Mouse (Mus musculus) Patski (cell line): ENCODE data around the gene Cog2. TPM values are rescaled to one million over a fixed set of nuclear protein-coding genes. Genes with fewer than 3 reads are reported as not detected.

ENCODE experiments used
- ATAC-seq: fragments of 100-300 bp; one replicate; pipeline ENCODE4 v1.8.0; 2021
- CTCF ChIA-PET: fragments of 350-600 bp; sonication (Branson Sonifier 250); formaldehyde crosslinking; loops from one replicate; lab custom pipeline; 2022; ENCODE audit warnings: inconsistent platforms; lab: Charles Lee
- POLR2A ChIA-PET: fragments of 350-600 bp; sonication (Branson Sonifier 250); formaldehyde crosslinking; loops from one replicate; lab custom pipeline; 2022; ENCODE audit warnings: antibody characterized with exemption, inconsistent platforms; lab: Charles Lee
- DNase-seq: peaks from one replicate; pipeline ENCODE4 v3.0.0-alpha.2; 2011; ENCODE audit warnings: low read depth, low spot score
- H3K27me3 ChIP-seq: fragments of 371-371 bp; one replicate; pipeline ENCODE4 v1.5.1; 2021
- CTCF ChIP-seq: fragments of 100-300 bp; IDR thresholded peaks from one replicate; pipeline ENCODE4 v1.5.1; 2021
- in situ Hi-C: fragments of 300-500 bp; cut with MboI; formaldehyde crosslinking; loops from 3 replicates; pipeline ENCODE4 v1.11.1; 2018; ENCODE audit warnings: low pct_unique_long_range_greater_than_20kb, mixed read lengths
- polyA plus RNA-seq: library from polyadenylated mRNA; unstranded; gene quantifications from one replicate; pipeline ENCODE4 v1.2.3, GENCODE M21; 2021

The Cog2 gene
- polyA plus RNA-seq, 1 experiment from 2014 or later: 41.6 TPM

DNA sequence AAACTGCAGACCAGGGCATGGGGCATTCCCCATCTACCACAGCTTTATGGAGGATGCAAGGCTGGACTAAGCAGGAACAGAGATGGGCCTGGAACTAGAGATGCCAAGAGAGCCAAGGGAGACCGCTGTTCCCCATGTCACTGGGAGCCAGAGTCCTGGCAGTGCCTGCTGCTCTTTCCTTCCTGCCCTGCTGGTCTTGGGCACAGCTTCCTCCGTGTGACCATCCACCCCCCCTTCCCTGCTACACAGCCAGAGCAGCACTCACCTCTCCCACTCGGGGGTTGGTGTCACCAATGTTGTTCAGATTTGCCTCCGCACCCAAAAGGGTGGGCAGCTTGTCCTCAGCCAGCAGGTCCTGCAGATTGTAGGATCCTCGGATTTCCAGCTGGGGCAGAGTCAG lies 36.9 kb downstream of the Cog2 start:
- ChIA-PET CTCF (interaction anchor here (1.5 kb wide), 1 partner anchor 16 kb away, joined by 6 read pairs; no protein-coding TSS in a partner anchor), POLR2A (interaction anchor here (0.7 kb wide), 1 partner anchor 29 kb away, joined by 3 read pairs; no protein-coding TSS in a partner anchor)
- no peak for ATAC-seq
- no peak for DNase-seq
- no peaks in the 10 kb centered on the region for H3K27me3 ChIP-seq
- in situ Hi-C loops: no loop called here
- TF ChIP-seq CTCF: no peak

- no peak for TF ChIP-seq CTCF
- H3K27me3 ChIP-seq: no peaks in the 10 kb centered on the region
- ChIA-PET POLR2A (interaction anchor here (0.6 to 0.7 kb wide), 2 partner anchors 69 to 244 kb away, joined by 4 to 7 read pairs; no protein-coding TSS in a partner anchor), CTCF (no interaction called here)
- in situ Hi-C loops: no loop called here
- ATAC-seq (no peak), DNase-seq (no peak)
Measured at GRCm38 (mm10) chr8:124567126-124567525, 46.6 kb downstream of the Cog2 start.

- ChIA-PET CTCF (no interaction called here), POLR2A (interaction anchor here (0.6 to 0.7 kb wide), 2 partner anchors 70 to 588 kb away, joined by 4 read pairs; no protein-coding TSS in a partner anchor)
- ATAC-seq (no peak), DNase-seq (no peak)
- no peaks in the 10 kb centered on the region for H3K27me3 ChIP-seq
- TF ChIP-seq CTCF: no peak
- in situ Hi-C loops: no loop called here
Measured at GRCm38 (mm10) chr8:124567584-124567983, 47.0 kb downstream of the Cog2 start.

DNA sequence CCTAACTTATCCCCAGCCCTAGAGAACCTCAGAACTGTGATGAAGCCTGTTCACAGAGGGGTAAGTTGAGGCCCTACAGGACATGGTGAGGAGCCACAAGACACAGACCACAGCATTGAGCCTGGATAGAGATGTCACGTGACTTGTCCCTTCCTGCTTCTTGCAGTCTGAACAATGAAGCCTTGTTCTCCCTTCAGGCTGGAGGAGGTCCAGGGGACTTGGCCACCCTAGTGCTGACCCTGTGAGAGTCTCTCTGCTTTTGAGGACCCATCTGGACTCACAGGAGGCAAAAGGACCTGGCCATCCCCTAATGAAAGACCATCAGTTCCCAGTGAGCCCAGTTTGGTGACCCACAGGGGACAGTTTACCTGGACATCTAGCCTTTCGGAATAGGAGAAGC lies 48.5 kb downstream of the Cog2 start:
- POLR2A ChIA-PET: interaction anchor here (0.6 to 0.7 kb wide), 2 partner anchors 13 to 21 kb away, joined by 3 read pairs; no protein-coding TSS in a partner anchor
- H3K27me3 ChIP-seq: no peaks in the 10 kb centered on the region
- in situ Hi-C loops: no loop called here
- DNase-seq (no peak), ATAC-seq (no peak)
- no peak for TF ChIP-seq CTCF
- CTCF ChIA-PET: no interaction called here

DNA sequence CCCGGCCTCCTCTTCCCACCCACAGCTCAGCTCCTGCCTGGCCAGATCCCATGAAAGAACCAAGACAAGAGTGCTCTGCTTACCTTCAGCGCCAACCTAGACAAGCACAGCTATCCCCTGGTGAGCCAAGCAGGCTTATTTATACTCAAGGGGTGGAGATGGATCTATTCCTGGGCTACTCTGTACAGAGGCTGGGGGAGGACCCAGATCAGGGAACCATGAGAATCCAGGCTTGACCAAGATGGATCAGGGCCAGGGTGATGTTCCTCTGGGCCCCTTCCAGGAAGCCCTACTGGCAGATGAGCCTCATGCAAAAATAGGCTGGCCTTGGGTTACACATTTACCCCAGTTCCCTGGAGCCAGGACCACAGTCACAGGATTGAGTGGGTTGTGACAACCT lies 49.0 kb downstream of the Cog2 start, which contains the start of gene Agt:
Gene Agt, minus strand, starts transcription at position 114 of the 400 bp plus-strand sequence.
- POLR2A ChIA-PET: interaction anchor here (0.7 kb wide), 1 partner anchor 14 kb away, joined by 3 read pairs; no protein-coding TSS in a partner anchor
- DNase-seq (peak; percentile 80), ATAC-seq (peak; percentile 70)
- H3K27me3 ChIP-seq: no peaks in the 10 kb centered on the region
- TF ChIP-seq CTCF: no peak
- in situ Hi-C loops: no loop called here
- CTCF ChIA-PET: no interaction called here

GRCm38 (mm10) chr8:124571732-124572429 lies 51.3 kb downstream of the Cog2 start:
- TF ChIP-seq CTCF: no peak
- DNase-seq: peak; percentile 6
- in situ Hi-C loops: no loop called here
- ATAC-seq: no peak
- H3K27me3 ChIP-seq: no peaks in the 10 kb centered on the region
- CTCF ChIA-PET: no interaction called here
- POLR2A ChIA-PET: interaction anchor here (0.7 kb wide), 1 partner anchor 12 kb away, joined by 4 read pairs; no protein-coding TSS in a partner anchor

- no peaks in the 10 kb centered on the region for H3K27me3 ChIP-seq
- ChIA-PET CTCF (no interaction called here), POLR2A (no interaction called here)
- no peak for ATAC-seq
- TF ChIP-seq CTCF: no peak
- in situ Hi-C loops: no loop called here
- DNase-seq: no peak
Measured at GRCm38 (mm10) chr8:124572430-124572775, 51.8 kb downstream of the Cog2 start.

GRCm38 (mm10) chr8:124573552-124574340 lies 53.2 kb downstream of the Cog2 start:
- TF ChIP-seq CTCF: no peak
- ChIA-PET POLR2A (no interaction called here), CTCF (interaction anchor here (0.8 to 2.8 kb wide), 9 partner anchors 10 to 175 kb away, joined by 3 to 9 read pairs (median 4); no protein-coding TSS in a partner anchor)
- in situ Hi-C loops: no loop called here
- ATAC-seq: peak; percentile 46
- H3K27me3 ChIP-seq: no peaks in the 10 kb centered on the region
- DNase-seq: peak; percentile 44

- no peak for ATAC-seq
- ChIA-PET POLR2A (no interaction called here), CTCF (interaction anchor here (1.4 to 2.8 kb wide), 2 partner anchors 11 to 172 kb away, joined by 3 to 9 read pairs; no protein-coding TSS in a partner anchor)
- DNase-seq: no peak
- in situ Hi-C loops: no loop called here
- H3K27me3 ChIP-seq: no peaks in the 10 kb centered on the region
- TF ChIP-seq CTCF: no peak
Measured at GRCm38 (mm10) chr8:124575811-124576210, 55.2 kb downstream of the Cog2 start, which contains the start of gene Capn9. TSS of gene Capn9 (plus strand) at chr8:124576111.

DNA sequence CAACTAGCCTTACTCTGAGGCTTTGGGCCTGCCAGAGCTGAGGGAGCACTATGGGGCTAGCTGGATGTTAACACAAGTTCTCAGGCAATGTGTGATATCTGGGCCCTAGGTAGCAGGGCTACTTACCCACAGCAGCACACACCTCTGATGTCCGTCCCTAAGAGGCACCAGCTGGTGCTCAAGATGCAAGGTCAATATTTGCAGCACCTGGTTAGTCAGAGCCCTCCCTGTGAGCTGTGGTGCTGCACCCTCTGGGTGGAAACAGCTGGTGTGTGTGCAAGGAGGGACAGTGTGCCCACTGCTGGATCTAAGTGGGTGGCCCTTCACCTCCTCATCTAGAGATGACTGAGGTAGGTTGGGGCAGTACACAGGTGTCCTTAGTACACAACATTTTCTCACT lies 56.2 kb downstream of the Cog2 start:
- no peak for ATAC-seq
- CTCF ChIA-PET: no interaction called here
- POLR2A ChIA-PET: no interaction called here
- no peaks in the 10 kb centered on the region for H3K27me3 ChIP-seq
- no peak for TF ChIP-seq CTCF
- DNase-seq: no peak
- in situ Hi-C loops: no loop called here
